ENCODE assay signal across 19 mouse cellular contexts in genomic region chr14:76566711-76567110, GRCm38 (mm10). TPM values are rescaled to one million over a fixed set of nuclear protein-coding genes. Genes with fewer than 3 reads are reported as not detected.
"Had no signal": no experiment of that assay in that cellular context is flagged by ENCODE, and none has a peak within 500 bp of the region (broad histone marks: within the 10 kb centered on the region; RNA-seq: fewer than 3 reads in every experiment).

No protein-coding gene starts in this region.

- H3K9ac ChIP-seq: intestine, embryonic 15.5 days; limb, embryonic 12.5 days; limb, embryonic 15.5 days; liver, embryonic 14.5 days; lung, embryonic 15.5 days; midbrain, embryonic 13.5 days; neural tube, embryonic 13.5 days had no signal

- H3K27ac ChIP-seq: intestine, embryonic 15.5 days; limb, embryonic 12.5 days; limb, embryonic 15.5 days; liver, embryonic 14.5 days; lung, embryonic 15.5 days; midbrain, embryonic 10.5 days; midbrain, embryonic 13.5 days; neural tube, embryonic 13.5 days; stomach, postnatal 0 days had no signal

- H3K4me3 ChIP-seq: intestine, embryonic 15.5 days; limb, embryonic 12.5 days; limb, embryonic 15.5 days; lung, embryonic 15.5 days; megakaryocyte, embryonic 14.5 days; midbrain, embryonic 10.5 days; midbrain, embryonic 13.5 days; myocyte; neural tube, embryonic 13.5 days had no signal

- H3K4me1 ChIP-seq: midbrain, embryonic 13.5 days; neural tube, embryonic 13.5 days had no signal

- DNase-seq: kidney, postnatal 4 days; left cerebral cortex, postnatal 4 days; lung, adult 18-20 months; lung, postnatal 10 days; lung, postnatal 36 days; retina, postnatal 1 day; right cerebral cortex, postnatal 25 days had no signal

- H3K27me3 ChIP-seq: intestine, embryonic 15.5 days; limb, embryonic 12.5 days; limb, embryonic 15.5 days; lung, embryonic 15.5 days; midbrain, embryonic 13.5 days; neural tube, embryonic 13.5 days had no signal

- H3K36me3 ChIP-seq: intestine, embryonic 15.5 days; limb, embryonic 12.5 days; limb, embryonic 15.5 days; lung, embryonic 15.5 days; midbrain, embryonic 10.5 days; midbrain, embryonic 13.5 days; neural tube, embryonic 13.5 days had no signal

RNA-seq across cellular contexts. Expression of gene Serp2, which starts 10.0 kb away (rescaled TPM):
- total RNA-seq: monocyte, adult 5-6 weeks had no signal
